Mouse (Mus musculus): Measurements from ENCODE around the gene Atp6v1g1.

The Atp6v1g1 gene

DNA sequence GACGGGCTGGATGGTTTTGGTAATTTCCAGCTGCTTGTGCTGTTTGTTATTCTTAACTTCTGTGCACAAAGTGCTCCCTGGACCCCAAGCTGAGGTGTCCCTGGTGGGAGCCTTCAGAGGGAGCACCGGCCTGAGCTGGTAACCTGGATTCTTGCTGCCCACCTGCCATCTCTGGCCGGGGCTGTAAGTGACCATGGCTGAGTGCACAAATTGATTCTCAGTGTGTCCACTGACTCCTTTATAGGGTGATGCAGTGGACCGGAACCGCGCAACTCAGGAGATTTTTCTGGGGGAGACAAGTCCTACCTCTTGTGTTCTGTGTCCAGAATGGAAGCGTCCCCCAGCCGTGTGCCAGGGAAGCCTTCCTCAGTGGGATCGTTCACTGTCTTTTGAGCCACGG, 40.6 kb downstream of the Atp6v1g1 start:
- DNase-seq: no peak

DNA sequence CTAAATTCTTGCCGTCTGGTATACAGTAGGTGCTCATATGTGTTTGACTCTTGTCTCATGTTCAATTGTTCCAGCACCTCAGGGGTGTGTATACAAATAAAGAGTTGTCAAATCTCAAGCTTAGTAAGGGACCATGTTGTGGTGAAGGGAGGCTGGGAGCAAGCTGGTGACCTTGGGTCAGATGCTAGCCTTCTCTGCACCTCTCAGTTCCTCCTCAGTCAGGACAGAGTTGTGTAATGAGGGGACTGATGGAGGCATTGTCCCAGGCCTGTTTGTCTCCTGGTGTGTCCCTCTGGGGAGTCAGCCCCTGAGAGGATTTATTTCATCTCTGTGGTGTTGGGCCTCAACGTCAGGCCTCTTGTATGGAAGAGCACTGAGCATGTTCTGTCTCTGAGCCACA, 41.7 kb downstream of the Atp6v1g1 start:
- DNase-seq: no peak

DNA sequence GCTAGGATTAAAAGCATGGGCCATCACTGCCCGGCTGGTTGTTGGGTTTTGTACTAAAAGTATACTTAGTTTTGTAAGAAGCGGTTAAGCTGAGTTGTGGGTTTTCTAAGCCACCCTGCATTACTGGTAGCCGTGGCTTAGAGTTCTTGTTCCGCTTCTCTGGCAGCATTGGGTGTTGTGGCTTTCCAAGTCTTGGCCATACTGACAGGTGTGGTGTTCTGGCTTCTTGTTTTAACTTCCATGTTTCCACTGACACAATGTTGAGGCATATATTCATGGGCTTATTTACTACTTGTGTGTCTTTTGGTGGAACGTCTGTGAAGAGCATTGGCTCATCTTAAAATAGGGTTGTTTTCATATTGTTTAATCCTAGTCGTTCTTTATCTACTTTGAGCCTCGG, 45.4 kb downstream of the Atp6v1g1 start:
- DNase-seq: no peak

DNA sequence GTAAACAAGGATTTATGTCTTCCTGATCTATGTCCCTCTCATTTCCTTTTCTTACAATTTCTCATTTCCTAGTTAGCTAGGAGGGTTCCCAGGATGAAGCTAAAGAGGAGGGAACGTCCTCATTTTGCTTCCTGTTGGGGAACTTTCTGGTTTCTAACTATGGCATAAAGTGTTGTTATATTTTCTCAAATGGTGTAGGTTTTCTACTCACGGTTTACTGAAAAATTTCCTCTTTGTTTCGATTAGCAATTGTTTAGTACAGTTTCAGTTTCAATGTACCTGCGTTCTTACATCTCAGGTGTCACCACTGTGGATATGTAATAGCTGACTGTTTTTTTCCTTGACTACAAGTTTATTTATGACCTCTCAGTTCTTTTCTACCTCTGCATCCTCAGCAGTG, 46.0 kb downstream of the Atp6v1g1 start:
- no peak for DNase-seq

DNA sequence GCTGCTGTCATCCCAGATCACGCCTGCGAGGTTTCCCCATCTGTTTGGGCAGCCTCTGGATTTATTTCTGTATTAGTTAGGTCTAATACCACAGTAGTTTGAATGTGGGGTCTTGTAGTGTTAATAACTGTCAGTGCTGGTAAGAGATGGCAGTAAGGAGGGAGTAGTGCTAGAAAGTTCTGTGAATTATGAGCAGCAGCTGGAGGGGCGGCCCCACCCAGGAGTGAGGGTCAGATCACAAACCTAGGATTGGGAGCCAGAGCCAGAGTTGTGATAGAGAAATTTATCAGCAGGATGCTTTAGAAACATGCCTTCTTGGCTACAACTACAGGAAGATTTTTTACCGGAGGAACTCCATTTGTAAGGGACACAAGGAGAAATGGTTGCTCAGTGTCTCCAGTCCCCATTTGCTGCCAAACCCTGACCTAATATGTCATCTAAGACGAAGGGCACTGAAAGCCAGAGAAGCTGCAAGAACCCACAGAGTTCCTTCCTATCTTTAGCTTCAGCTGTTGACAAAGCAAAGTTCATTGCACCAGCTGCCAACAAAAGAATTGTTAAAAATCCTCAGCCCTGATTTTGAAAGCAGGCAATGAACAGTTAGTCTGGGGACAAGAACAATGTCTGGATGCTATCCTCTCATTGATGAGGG, 50.0 kb downstream of the Atp6v1g1 start:
- DNase-seq: peak; percentile 38

- DNase-seq: no peak
These were observed 50.7 kb downstream of the Atp6v1g1 start for GRCm38 (mm10) chr4:63595259-63595658.

DNA sequence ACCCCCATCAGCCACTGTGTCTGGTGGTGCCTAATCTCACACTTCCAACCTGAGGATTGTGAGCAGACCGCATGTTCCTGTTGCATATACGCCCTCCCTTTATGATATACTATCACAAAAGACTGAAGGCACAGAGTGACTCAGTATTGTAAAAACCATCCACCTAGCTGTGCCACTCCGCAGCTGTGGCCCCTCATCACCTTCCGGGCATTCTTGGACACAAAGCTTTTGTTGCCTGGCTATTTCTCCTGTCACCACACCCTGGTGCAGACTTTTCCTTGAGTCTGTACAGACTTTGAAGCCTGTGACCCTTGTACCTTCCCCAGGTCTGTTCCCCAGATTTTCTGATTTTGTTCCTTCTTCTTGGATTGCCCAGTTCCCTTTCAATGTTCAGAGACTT, 51.4 kb downstream of the Atp6v1g1 start:
- DNase-seq: no peak
